Mouse (Mus musculus) lung, postnatal 36 days (tissue): ENCODE data around the gene Eif4a2.
"Not testable (repeated sequence)": the region's sequence is repeated elsewhere in the genome, so short reads cannot be mapped to it uniquely, and the experiment has no call there.

Source experiments
- DNase-seq: peaks from one replicate; pipeline ENCODE4 v3.0.0; 2022; ENCODE audit warnings: mixed read lengths

Eif4a2 gene

GRCm38 (mm10) chr16:23107231-23107942, at the start of gene Eif4a2:
TSS of gene Eif4a2 (plus strand) at chr16:23107444.
- DNase-seq: peak; percentile 91

- not testable (repeated sequence) for DNase-seq
Measured at GRCm38 (mm10) chr16:23057668-23058447, 49.4 kb upstream of the Eif4a2 start, which contains the start of gene Kng1. TSS of gene Kng1 (plus strand) at chr16:23057865.

- not testable (repeated sequence) for DNase-seq
Measured at GRCm38 (mm10) chr16:23059630-23060029, 47.6 kb upstream of the Eif4a2 start.

- DNase-seq: not testable (repeated sequence)
Measured at GRCm38 (mm10) chr16:23060781-23061325, 46.4 kb upstream of the Eif4a2 start.

- not testable (repeated sequence) for DNase-seq
Measured at GRCm38 (mm10) chr16:23077516-23077915, 29.7 kb upstream of the Eif4a2 start.

GRCm38 (mm10) chr16:23087159-23087558, 20.1 kb upstream of the Eif4a2 start:
- not testable (repeated sequence) for DNase-seq

GRCm38 (mm10) chr16:23087712-23088111, 19.5 kb upstream of the Eif4a2 start:
- DNase-seq: peak; percentile 20

- not testable (repeated sequence) for DNase-seq
Measured at GRCm38 (mm10) chr16:23088491-23088890, 18.8 kb upstream of the Eif4a2 start.

- DNase-seq: not testable (repeated sequence)
Measured at GRCm38 (mm10) chr16:23091345-23091744, 15.9 kb upstream of the Eif4a2 start.

GRCm38 (mm10) chr16:23093321-23093953, 13.8 kb upstream of the Eif4a2 start:
- no peak for DNase-seq

- no peak for DNase-seq
Measured at GRCm38 (mm10) chr16:23094136-23094535, 13.1 kb upstream of the Eif4a2 start.

- DNase-seq: not testable (repeated sequence)
Measured at GRCm38 (mm10) chr16:23095581-23095980, 11.7 kb upstream of the Eif4a2 start.

- DNase-seq: not testable (repeated sequence)
Measured at GRCm38 (mm10) chr16:23096886-23097285, 10.4 kb upstream of the Eif4a2 start.

- DNase-seq: not testable (repeated sequence)
Measured at GRCm38 (mm10) chr16:23097290-23098104, 9.7 kb upstream of the Eif4a2 start.

GRCm38 (mm10) chr16:23098105-23098452, 9.2 kb upstream of the Eif4a2 start:
- DNase-seq: not testable (repeated sequence)

- no peak for DNase-seq
Measured at GRCm38 (mm10) chr16:23099632-23100031, 7.6 kb upstream of the Eif4a2 start.

- peak; percentile 12 for DNase-seq
Measured at GRCm38 (mm10) chr16:23100099-23100575, 7.1 kb upstream of the Eif4a2 start.

- DNase-seq: no peak
Measured at GRCm38 (mm10) chr16:23100613-23101012, 6.6 kb upstream of the Eif4a2 start.

GRCm38 (mm10) chr16:23102340-23103037, 4.8 kb upstream of the Eif4a2 start:
- peak; percentile 20 for DNase-seq

- no peak for DNase-seq
Measured at GRCm38 (mm10) chr16:23103038-23103745, 4.1 kb upstream of the Eif4a2 start.

- DNase-seq: no peak
Measured at GRCm38 (mm10) chr16:23103841-23104240, 3.4 kb upstream of the Eif4a2 start.
